Mouse (Mus musculus): Measurements from ENCODE around the gene Scn3a.

Gene Scn3a

GRCm38 (mm10) chr2:65566793-65567787, at the start of gene Scn3a:
TSS of gene Scn3a (minus strand) at chr2:65567627.
- peak in 1 of 2 experiments; percentile 30 for DNase-seq (ENCODE audit: low spot score in 2 of 2)

GRCm38 (mm10) chr2:65611887-65612286, 44.5 kb upstream of the Scn3a start:
- no peak for DNase-seq (ENCODE audit: low spot score in 2 of 2)

DNA sequence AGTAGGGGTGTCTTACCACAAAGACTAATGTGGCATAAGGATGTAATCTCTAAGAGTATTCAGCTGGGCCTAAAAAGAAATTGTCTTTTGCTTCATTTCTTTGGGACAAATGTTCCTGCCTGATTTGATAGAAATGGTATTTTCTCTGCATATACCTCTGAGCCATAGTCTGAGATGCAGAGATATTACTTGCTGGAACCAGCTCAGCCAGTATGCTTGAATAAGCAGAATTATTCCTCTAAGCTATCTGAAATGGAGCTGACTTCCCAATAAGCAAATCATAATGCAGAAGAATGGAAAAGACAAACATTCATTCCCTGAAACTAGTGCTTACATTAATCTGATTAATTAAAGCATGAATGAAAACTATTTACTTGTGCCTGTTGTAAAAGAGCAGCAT, 40.4 kb upstream of the Scn3a start:
- DNase-seq (ENCODE audit: low spot score in 2 of 2) = no peak

DNA sequence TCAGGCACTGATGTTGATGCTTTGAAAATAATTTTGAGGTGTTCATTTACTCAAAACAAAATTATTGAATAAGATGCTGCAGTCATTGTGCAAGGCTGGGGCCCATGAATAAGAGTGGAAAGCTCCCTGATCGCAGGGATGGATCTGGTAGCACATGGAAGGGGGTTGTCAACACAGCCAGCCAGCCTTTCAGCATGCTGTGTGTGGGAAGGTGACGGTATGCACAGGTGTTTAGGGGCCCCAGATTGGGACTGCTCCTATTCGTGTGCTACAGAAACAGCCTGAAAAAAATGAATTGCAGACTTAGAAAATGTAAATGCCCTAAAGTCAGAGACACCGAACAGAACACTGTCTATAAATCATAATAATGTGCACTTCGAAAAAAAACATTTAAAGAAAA, 20.3 kb upstream of the Scn3a start:
- no peak for DNase-seq (ENCODE audit: low spot score in 2 of 2)

DNA sequence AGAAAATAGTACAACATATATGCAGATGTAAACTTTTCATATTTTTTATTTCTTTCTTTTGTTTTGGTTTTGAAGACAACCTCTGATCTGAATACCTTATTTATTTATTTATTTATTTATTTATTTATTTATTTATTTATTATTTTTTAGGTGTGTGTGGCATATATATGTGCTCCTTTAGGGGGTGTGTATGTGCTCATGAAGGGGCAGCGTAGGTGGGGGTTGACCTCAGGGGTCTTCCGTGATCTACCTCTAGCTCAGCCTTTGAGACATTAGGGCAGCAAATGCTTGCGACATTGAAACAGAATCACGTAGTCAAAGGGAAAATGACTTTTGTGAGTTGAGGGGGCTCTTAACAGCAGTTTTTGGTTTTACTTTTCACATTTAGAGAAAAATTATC, 498 bp upstream of the Scn3a start:
- no peak for DNase-seq (ENCODE audit: low spot score in 2 of 2)

DNA sequence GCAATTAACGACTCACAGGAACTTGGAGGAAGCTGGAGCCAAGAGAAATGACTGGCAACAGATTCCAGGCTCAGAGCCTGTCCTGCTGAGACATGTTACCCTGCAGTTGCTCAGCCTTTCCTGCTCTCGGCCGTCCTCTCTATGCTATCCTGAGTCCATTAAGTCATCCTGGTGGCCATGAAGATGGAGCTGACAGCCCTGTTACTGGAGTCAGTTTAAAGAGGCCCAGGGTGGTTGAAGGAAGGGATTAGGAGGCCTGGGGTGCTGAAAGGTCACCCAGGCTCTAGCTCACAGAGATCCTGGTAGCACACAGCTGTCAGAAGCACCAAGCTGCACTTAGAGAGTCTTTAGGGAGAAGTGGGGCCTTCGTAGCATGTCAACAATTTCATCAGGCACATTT, 3.5 kb downstream of the Scn3a start:
- no peak for DNase-seq (ENCODE audit: low spot score in 2 of 2)

DNA sequence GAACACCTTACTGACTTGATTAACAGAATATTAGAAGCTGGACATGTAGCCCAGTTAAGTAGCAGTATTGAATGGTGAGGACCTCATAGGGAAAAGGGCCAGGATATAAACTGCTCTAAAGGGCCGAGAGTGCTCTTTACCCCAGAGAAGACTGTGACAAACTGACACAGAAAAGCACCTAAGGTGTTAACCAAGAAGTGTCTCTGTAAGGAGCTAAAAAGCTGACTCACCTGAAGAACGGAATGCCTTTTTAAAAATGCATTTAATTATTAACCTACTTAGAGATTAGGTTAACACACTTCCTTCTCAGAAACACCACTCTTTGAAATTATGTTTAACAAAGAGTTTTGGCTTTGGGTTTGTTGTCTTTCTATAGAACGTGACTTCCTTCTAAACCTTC, 9.7 kb downstream of the Scn3a start:
- no peak for DNase-seq (ENCODE audit: low spot score in 2 of 2)

DNA sequence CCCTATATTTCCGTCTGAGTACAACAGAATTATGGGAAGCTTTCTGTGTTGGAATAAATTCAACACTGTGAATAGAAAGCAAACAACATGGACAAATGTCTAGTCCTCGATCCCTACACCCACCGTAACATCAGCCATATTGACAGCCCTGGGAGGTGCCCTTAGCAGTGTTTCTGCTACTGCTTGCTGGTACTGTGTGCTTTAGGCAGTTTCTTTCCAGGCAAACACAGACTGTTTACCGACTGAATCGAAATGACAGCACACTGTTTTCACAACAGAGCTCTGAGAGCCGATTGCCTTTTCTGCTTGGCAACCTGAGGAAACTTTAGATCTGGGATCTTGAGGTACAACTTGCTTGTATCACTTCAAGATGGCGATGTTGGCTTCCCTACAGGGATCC, 12.8 kb downstream of the Scn3a start:
- DNase-seq (ENCODE audit: low spot score in 2 of 2) = no peak

- DNase-seq (ENCODE audit: low spot score in 2 of 2) = no peak
Observed at GRCm38 (mm10) chr2:65553473-65553872, 14.0 kb downstream of the Scn3a start.

DNA sequence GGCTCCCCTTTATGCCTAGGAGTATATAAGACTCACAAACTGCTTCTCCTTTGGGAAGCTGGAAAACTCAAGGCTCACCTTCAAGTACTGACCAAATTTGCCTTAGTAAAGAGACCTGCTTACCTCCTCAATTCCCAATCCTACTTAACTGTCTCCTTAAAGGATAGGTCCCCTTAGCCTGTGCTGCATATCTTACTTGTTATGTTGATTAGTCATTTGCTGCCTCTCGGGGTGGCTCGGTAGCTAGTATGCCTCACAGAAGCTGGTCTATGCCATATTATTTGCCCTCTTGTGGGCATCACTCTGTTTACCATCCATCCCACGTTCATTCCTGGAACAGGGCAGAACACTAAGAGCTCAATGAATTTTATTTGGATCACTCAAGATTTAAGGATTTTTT, 14.7 kb downstream of the Scn3a start:
- DNase-seq (ENCODE audit: low spot score in 2 of 2) = no peak

DNA sequence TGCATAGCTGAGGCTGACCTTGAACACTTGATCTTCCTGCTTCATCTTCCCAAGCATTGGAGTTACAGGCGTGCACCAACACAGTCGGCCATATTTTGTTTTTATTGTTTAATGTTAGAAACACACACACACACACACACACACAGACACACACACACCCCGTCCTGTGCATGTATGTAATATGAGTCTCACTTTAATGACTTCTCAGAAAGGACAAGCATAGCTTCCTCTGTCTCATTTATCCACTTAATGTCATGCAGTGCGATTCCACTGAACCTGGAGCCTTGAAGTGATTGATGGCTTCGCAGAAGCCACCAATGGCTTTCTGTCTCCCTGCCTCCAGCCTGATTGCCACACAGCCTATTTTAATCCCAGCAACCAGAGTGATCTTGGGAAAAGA, 15.2 kb downstream of the Scn3a start:
- no peak for DNase-seq (ENCODE audit: low spot score in 2 of 2)

GRCm38 (mm10) chr2:65551736-65552135, 15.7 kb downstream of the Scn3a start:
- DNase-seq (ENCODE audit: low spot score in 2 of 2) = no peak

GRCm38 (mm10) chr2:65550564-65550963, 16.9 kb downstream of the Scn3a start:
- DNase-seq (ENCODE audit: low spot score in 2 of 2) = no peak

GRCm38 (mm10) chr2:65548665-65549064, 18.8 kb downstream of the Scn3a start:
- no peak for DNase-seq (ENCODE audit: low spot score in 2 of 2)

- DNase-seq (ENCODE audit: low spot score in 2 of 2) = no peak
Observed at GRCm38 (mm10) chr2:65547341-65547740, 20.1 kb downstream of the Scn3a start.

DNA sequence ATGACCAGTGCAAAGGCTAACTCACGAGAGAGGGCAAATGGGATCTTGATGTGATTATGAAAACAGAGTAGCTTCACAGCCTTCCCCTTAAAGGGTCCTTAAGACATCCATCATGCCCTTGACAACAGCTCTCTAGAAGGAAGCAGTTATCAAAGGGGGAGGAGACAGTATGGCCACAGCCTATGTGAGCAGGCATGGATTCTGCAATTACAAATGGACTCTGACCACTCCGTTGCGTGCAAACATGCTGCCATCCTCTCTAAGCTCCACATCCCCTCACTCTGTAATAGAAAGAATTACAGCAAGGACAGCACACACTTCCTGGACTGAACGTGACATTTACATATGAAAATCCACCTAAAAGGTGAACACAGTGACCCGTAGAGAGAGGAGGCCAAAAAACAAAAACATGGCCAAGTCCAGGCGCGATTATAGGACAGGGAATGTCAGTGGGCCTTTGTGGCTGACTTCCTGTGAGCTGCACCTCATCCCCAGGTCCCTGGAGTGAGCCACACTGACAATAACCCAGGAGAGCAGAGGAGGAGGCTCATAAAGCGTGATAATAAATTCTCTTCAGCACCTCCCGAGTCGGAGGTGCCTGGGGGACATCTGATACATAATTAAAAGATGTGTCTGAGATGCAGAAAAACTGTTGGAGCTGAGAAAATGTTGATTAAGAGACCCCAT, 24.4 kb downstream of the Scn3a start:
- no peak for DNase-seq (ENCODE audit: low spot score in 2 of 2)

GRCm38 (mm10) chr2:65541781-65542180, 25.6 kb downstream of the Scn3a start:
- DNase-seq (ENCODE audit: low spot score in 2 of 2) = no peak

DNA sequence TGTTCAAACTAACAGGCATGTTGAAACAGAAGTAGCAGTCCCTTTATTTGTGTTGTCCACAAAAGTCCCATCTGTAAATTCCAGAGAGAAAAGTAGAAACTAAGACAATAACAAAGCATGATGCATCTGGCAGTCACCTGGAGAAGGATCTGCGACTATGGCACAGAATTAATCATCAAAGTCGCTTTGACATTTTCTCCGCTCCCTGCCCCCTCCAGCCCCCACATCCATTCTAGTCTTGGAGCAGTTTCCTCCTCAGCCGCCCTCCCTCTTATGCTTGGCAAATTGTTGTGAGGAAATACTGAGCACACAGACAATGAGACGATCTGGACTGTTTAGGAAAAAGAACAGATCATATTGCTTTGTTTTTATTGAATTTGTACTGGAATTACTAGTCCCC, 29.0 kb downstream of the Scn3a start:
- no peak for DNase-seq (ENCODE audit: low spot score in 2 of 2)

DNA sequence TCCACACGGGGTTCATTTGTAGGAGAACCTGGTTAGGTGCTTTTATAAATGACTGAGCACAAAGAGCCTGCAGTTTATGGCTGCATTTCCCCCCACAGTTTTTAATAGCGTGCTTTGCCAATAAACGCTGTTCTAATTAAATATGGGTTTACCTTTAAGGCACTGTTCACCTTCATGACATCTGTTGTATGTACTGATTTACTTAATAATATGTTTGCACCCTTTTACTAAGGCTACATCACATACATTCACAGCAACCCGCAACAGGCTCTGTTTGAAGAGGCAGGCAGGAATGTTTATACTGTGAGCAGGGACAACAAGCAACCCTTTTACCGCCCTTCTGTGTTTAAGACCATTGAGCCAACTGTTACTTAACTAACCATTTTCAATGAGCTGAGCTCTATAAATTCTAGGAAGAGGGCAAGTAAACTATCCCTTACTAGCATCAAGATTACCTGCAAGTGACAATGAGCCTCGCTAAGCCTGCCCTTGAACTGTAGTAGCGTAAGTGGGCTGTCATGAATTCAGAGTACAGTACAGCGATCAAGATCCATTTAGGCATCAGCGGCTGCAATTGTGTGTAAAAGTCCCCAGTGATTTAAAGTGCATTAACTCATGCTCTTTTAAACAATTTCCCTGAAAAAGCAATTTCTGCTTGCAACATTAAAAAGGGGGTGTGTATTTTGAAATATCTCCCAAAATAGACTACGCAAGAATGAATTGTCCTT, 35.1 kb downstream of the Scn3a start:
- no peak for DNase-seq (ENCODE audit: low spot score in 2 of 2)

DNA sequence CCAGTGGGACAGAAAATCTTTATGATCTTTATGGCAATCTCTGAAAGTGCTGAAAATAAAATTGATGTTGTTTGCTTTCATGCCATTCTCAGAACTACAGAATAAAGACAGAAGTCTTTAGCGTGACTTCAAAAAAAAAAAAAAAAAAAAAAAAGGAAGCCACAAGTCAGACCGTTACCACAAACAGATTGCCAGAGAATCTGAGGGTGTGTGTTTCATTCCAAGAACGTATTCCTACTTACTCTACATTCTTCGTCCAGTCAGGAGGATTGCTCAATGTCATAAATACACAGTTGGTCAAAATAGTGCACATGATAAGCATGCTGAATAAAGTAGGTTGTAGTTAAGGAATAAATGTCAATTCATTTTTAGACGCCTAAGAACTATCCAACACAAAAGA, 38.3 kb downstream of the Scn3a start:
- DNase-seq (ENCODE audit: low spot score in 2 of 2) = no peak

DNA sequence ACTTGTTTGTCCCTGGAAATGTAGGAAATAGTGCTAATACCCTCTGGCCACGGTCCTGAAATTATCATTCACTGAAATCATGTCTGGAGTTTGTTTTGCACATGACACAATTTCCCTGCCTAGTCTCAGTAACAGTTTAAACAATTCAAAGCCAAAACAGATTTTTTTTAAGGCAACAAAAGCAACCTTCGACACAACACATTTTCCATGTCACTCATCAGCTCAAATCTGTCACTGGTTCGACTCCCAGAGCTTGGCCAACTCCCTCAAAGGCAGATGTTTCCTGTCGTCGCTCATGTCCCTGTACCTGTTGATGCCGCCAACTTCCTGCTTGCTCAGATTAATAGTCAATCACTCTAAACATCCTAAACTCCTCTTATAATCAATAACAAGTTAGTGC, 50.7 kb downstream of the Scn3a start:
- DNase-seq (ENCODE audit: low spot score in 2 of 2) = no peak

DNA sequence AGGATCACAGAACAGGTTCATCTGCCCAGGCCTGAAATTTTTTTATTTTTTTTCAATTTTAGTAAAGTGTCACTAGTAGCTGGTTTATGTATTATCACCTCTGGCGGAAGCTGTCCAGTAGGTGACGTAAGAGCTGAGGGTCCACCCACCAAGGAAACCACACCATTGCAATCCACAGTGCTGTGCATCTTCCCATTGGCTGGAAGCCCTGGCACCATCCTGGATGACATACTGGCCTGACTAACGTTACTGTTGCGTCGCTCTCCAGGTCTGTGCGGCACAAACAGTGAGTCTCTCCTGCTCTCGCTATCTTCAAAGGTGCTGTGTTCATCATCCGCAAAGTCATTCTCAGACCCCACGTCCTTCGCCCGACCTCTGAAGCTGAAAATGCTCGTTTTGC, 59.2 kb downstream of the Scn3a start:
- no peak for DNase-seq (ENCODE audit: low spot score in 2 of 2)
